14 mouse cellular contexts compared by ENCODE assay signal in the genomic region with DNA sequence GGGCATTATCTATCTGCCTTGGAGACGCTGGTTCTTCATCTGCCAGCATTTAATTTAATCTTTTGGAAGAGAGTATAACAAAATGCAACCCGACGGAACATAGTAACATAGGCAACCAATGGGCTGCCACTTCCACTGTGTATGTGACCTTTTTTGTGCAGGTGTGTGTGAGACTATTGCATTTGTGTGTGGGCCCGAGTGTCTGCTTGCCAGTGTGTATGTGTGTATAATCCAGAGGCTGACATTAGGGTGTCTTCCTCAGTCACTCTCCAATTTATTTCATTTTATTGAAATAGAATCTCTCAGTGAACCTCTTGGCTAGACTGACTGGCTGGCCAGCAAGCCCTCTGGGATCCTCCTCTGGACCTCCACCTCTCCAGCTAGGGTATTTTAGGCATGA. TPM values are rescaled to one million over a fixed set of nuclear protein-coding genes. Genes with fewer than 3 reads are reported as not detected.
DNase-seq lines count a peak whose midpoint lies in the region; ATAC-seq and TF ChIP-seq lines count a peak whose summit lies in the region.
"Had no signal": no experiment of that assay in that cellular context is flagged by ENCODE, and none has a peak within 500 bp of the region (broad histone marks: within the 10 kb centered on the region; RNA-seq: fewer than 3 reads in every experiment).

No protein-coding gene starts in this region.

- WGBS in heart, embryonic 16.5 days, result 73% methylated on average over 4 of the region's 4 CpGs
- 64% methylated on average over 4 of the region's 4 CpGs for WGBS in liver, embryonic 14.5 days (ENCODE audit: insufficient replicate concordance)
- whole genome bisulfite sequencing in hindbrain, embryonic 14.5 days, result 96% methylated on average over 4 of the region's 4 CpGs

- H3K4me1 ChIP-seq in heart, embryonic 16.5 days (ENCODE audit: control insufficient read depth, insufficient read depth, low read length), result peaks cover 3% of the 10 kb centered on the region; the same call in 1 of the 2 replicates
- H3K4me1 ChIP-seq in liver, embryonic 14.5 days (replicated peaks; ENCODE audit: control insufficient read depth in 2 of 2, insufficient read depth in 2 of 2, low read length in 1 of 2), result peaks cover 0 to 18% of the 10 kb centered on the region in 2 experiments; a peak in 2 of 4 replicates
- H3K4me1 ChIP-seq in hindbrain, embryonic 14.5 days (replicated peaks; ENCODE audit: control insufficient read depth, insufficient read depth, low read length), result no peaks in the 10 kb centered on the region

- no peak for TF ChIP-seq EP300 in liver, embryonic 14.5 days (IDR thresholded peaks at IDR 0.05; ENCODE audit: low read depth)

- TF ChIP-seq CTCF in liver, embryonic 14.5 days (IDR thresholded peaks at IDR 0.05; ENCODE audit: low read depth), result no peak

- H3K4me2 ChIP-seq in heart, embryonic 16.5 days (ENCODE audit: low read depth, low read length), result peak overlapping the region; percentile 83
- H3K4me2 ChIP-seq in liver, embryonic 14.5 days (ENCODE audit: low read depth), result peak overlapping the region; percentile 92
- no peak overlapping the region for H3K4me2 ChIP-seq in hindbrain, embryonic 14.5 days (replicated peaks)

- DNase-seq in heart, postnatal 14 days, result no peak
- DNase-seq in thymus, postnatal 14 days, result peak; percentile 55
- DNase-seq in thymus, postnatal 0 days (ENCODE audit: low spot score), result no peak
- DNase-seq in liver, embryonic 14.5 days (ENCODE audit: low read depth in 3 of 3, low spot score in 3 of 3), result no peak
- no peak for DNase-seq in urinary bladder, postnatal 14 days (ENCODE audit: low spot score)
- no peak for DNase-seq in hindbrain, embryonic 14.5 days (ENCODE audit: low spot score)
- DNase-seq: cerebellum, adult 9-10 months; kidney, postnatal 36 days; lung, embryonic 14.5 days; midbrain, embryonic 14.5 days; right cerebral cortex, postnatal 14 days had no signal

- no peaks in the 10 kb centered on the region for H3K36me3 ChIP-seq in heart, embryonic 16.5 days (ENCODE audit: control insufficient read depth, insufficient read depth)
- no peaks in the 10 kb centered on the region for H3K36me3 ChIP-seq in liver, embryonic 14.5 days (replicated peaks; ENCODE audit: control insufficient read depth, insufficient read depth, low read depth)
- H3K36me3 ChIP-seq in hindbrain, embryonic 14.5 days (replicated peaks; ENCODE audit: control insufficient read depth, insufficient read depth), result no peaks in the 10 kb centered on the region
- H3K36me3 ChIP-seq: neural tube, embryonic 15.5 days had no signal

- no peaks in the 10 kb centered on the region for H3K27me3 ChIP-seq in heart, embryonic 16.5 days (ENCODE audit: control insufficient read depth, insufficient read depth, low read length)
- no peaks in the 10 kb centered on the region for H3K27me3 ChIP-seq in liver, embryonic 14.5 days (ENCODE audit: control insufficient read depth, insufficient read depth, low read length)
- H3K27me3 ChIP-seq in hindbrain, embryonic 14.5 days (ENCODE audit: control insufficient read depth, insufficient read depth, low read length), result no peaks in the 10 kb centered on the region
- H3K27me3 ChIP-seq: neural tube, embryonic 15.5 days had no signal

- H3K4me3 ChIP-seq in heart, embryonic 16.5 days (ENCODE audit: low read length), result peak overlapping the region; percentile 80
- peak overlapping the region; percentile 77 to 90 for H3K4me3 ChIP-seq in liver, embryonic 14.5 days (ENCODE audit: insufficient read depth in 1 of 2, low read depth in 2 of 2, low read length in 2 of 2)
- no peak overlapping the region for H3K4me3 ChIP-seq in hindbrain, embryonic 14.5 days (replicated peaks; ENCODE audit: low read length)

- no peaks in the 10 kb centered on the region for H3K9me3 ChIP-seq in heart, embryonic 16.5 days (replicated peaks; ENCODE audit: control insufficient read depth, low read length)
- H3K9me3 ChIP-seq in liver, embryonic 14.5 days (ENCODE audit: control insufficient read depth, low read length), result no peaks in the 10 kb centered on the region
- no peaks in the 10 kb centered on the region for H3K9me3 ChIP-seq in hindbrain, embryonic 14.5 days (ENCODE audit: control insufficient read depth, low read length)
- H3K9me3 ChIP-seq: neural tube, embryonic 15.5 days had no signal

- no peak for ATAC-seq in heart, embryonic 16.5 days (replicated peaks; ENCODE audit: extremely low read depth, insufficient read depth, low FRiP score)
- ATAC-seq in liver, embryonic 14.5 days (ENCODE audit: insufficient read depth), result no peak
- no peak for ATAC-seq in hindbrain, embryonic 14.5 days (ENCODE audit: low FRiP score)
- ATAC-seq in granulocyte monocyte progenitor cell, adult 5-6 weeks (replicated peaks; ENCODE audit: poor library complexity, severe bottlenecking), result no peak

- H3K9ac ChIP-seq in heart, embryonic 16.5 days (ENCODE audit: low read length), result no peak overlapping the region; the same call in 1 of the 2 replicates
- H3K9ac ChIP-seq in liver, embryonic 14.5 days (replicated peaks), result peak overlapping the region; percentile 42
- H3K9ac ChIP-seq in hindbrain, embryonic 14.5 days, result no peak overlapping the region
- H3K9ac ChIP-seq: lung, embryonic 14.5 days; neural tube, embryonic 15.5 days had no signal

- no peak overlapping the region for H3K27ac ChIP-seq in heart, embryonic 16.5 days (ENCODE audit: low read length)
- no peak overlapping the region; the same call in 1 of the 2 replicates for H3K27ac ChIP-seq in liver, embryonic 14.5 days
- no peak overlapping the region for H3K27ac ChIP-seq in hindbrain, embryonic 14.5 days
- H3K27ac ChIP-seq: neural tube, embryonic 15.5 days had no signal

- intact Hi-C loops in heart, postnatal 14 days (cut with DNase I), result loop anchor here (2.0 kb wide), 1 partner anchor 25 kb away; no protein-coding TSS in a partner anchor

RNA-seq across cellular contexts. Expression of a gene that starts 0.8 kb away (rescaled TPM):
- 4.2 and 6.4 TPM in 2 replicates for polyA plus RNA-seq in heart, embryonic 16.5 days (2015; fragmentation: Nextera tagmentation; extraction: Ambion mirVana)
- 1 to 10 TPM; 6.9 to 7.0 TPM for total RNA-seq in heart, postnatal 14 days (2021)
- polyA plus RNA-seq in thymus, postnatal 0 days (2015; fragmentation: Nextera tagmentation; extraction: Ambion mirVana), result 12.1 and 12.5 TPM in 2 replicates
- 2.4 and 2.8 TPM in 2 replicates for polyA plus RNA-seq in liver, embryonic 14.5 days (2012; rRNA removed)
- polyA plus RNA-seq in liver, embryonic 14.5 days (2014; fragmentation: Nextera tagmentation; extraction: Ambion mirVana), result 2.6 and 3.0 TPM in 2 replicates
- polyA plus RNA-seq in hindbrain, embryonic 14.5 days (2014; fragmentation: Nextera tagmentation; extraction: Ambion mirVana), result 0.94 and 1.4 TPM in 2 replicates
- total RNA-seq in granulocyte monocyte progenitor cell, adult 5-6 weeks (2014; fragmentation: Nextera tagmentation), result 5.2 and 5.4 TPM in 2 replicates
- 4.2 and 6.3 TPM in 2 replicates for total RNA-seq in granulocyte monocyte progenitor cell, adult 5-6 weeks (2017)

RNA-seq across cellular contexts. Expression of a gene that starts 0.9 kb away (rescaled TPM):
- 8.2 and 12.3 TPM in 2 replicates for polyA plus RNA-seq in heart, embryonic 16.5 days (2015; fragmentation: Nextera tagmentation; extraction: Ambion mirVana)
- 1 to 10 TPM; 3.8 to 4.8 TPM for total RNA-seq in heart, postnatal 14 days (2021)
- 65.3 and 67.3 TPM in 2 replicates for polyA plus RNA-seq in thymus, postnatal 0 days (2015; fragmentation: Nextera tagmentation; extraction: Ambion mirVana)
- 3.6 and 4.7 TPM in 2 replicates for polyA plus RNA-seq in liver, embryonic 14.5 days (2012; rRNA removed)
- 6.9 and 7.6 TPM in 2 replicates for polyA plus RNA-seq in liver, embryonic 14.5 days (2014; fragmentation: Nextera tagmentation; extraction: Ambion mirVana)
- polyA plus RNA-seq in hindbrain, embryonic 14.5 days (2014; fragmentation: Nextera tagmentation; extraction: Ambion mirVana), result 1.5 and 2.4 TPM in 2 replicates
- 8.5 and 9.6 TPM in 2 replicates for total RNA-seq in granulocyte monocyte progenitor cell, adult 5-6 weeks (2014; fragmentation: Nextera tagmentation)
- total RNA-seq in granulocyte monocyte progenitor cell, adult 5-6 weeks (2017), result 8.7 and 11.8 TPM in 2 replicates

RNA-seq across cellular contexts. Expression of a gene that starts 28.8 kb away (rescaled TPM):
- polyA plus RNA-seq in heart, embryonic 16.5 days (2015; fragmentation: Nextera tagmentation; extraction: Ambion mirVana), result 112 TPM in 2 replicates
- 10 to 100 TPM; 47.1 to 49.9 TPM for total RNA-seq in heart, postnatal 14 days (2021)
- 137 and 139 TPM in 2 replicates for polyA plus RNA-seq in thymus, postnatal 0 days (2015; fragmentation: Nextera tagmentation; extraction: Ambion mirVana)
- 53.3 and 66.0 TPM in 2 replicates for polyA plus RNA-seq in liver, embryonic 14.5 days (2012; rRNA removed)
- polyA plus RNA-seq in liver, embryonic 14.5 days (2014; fragmentation: Nextera tagmentation; extraction: Ambion mirVana), result 101 and 102 TPM in 2 replicates
- 86.9 and 98.4 TPM in 2 replicates for polyA plus RNA-seq in hindbrain, embryonic 14.5 days (2014; fragmentation: Nextera tagmentation; extraction: Ambion mirVana)
- 77.4 and 92.5 TPM in 2 replicates for total RNA-seq in granulocyte monocyte progenitor cell, adult 5-6 weeks (2014; fragmentation: Nextera tagmentation)
- total RNA-seq in granulocyte monocyte progenitor cell, adult 5-6 weeks (2017), result 58.4 and 65.0 TPM in 2 replicates

RNA-seq across cellular contexts. Expression of a gene that starts 31.9 kb away (rescaled TPM):
- polyA plus RNA-seq in heart, embryonic 16.5 days (2015; fragmentation: Nextera tagmentation; extraction: Ambion mirVana), result 11.5 and 12.4 TPM in 2 replicates
- 1 to 10 TPM; 9.2 to 9.7 TPM for total RNA-seq in heart, postnatal 14 days (2021)
- polyA plus RNA-seq in thymus, postnatal 0 days (2015; fragmentation: Nextera tagmentation; extraction: Ambion mirVana), result 23.0 and 25.7 TPM in 2 replicates
- polyA plus RNA-seq in liver, embryonic 14.5 days (2012; rRNA removed), result 4.8 and 5.9 TPM in 2 replicates
- polyA plus RNA-seq in liver, embryonic 14.5 days (2014; fragmentation: Nextera tagmentation; extraction: Ambion mirVana), result 8.4 and 10.7 TPM in 2 replicates
- polyA plus RNA-seq in hindbrain, embryonic 14.5 days (2014; fragmentation: Nextera tagmentation; extraction: Ambion mirVana), result 12.5 and 15.5 TPM in 2 replicates
- total RNA-seq in granulocyte monocyte progenitor cell, adult 5-6 weeks (2014; fragmentation: Nextera tagmentation), result 23.7 and 26.5 TPM in 2 replicates
- total RNA-seq in granulocyte monocyte progenitor cell, adult 5-6 weeks (2017), result 29.6 and 31.4 TPM in 2 replicates
